Mouse (Mus musculus): ENCODE data around the gene Gm17267.
"Not testable (repeated sequence)": the region's sequence is repeated elsewhere in the genome, so short reads cannot be mapped to it uniquely, and the experiment has no call there.

Gene Gm17267

GRCm38 (mm10) chrX:126017257-126017656, at the start of gene Gm17267:
Gene Gm17267, plus strand, starts transcription at chrX:126017557.
- DNase-seq = not testable (repeated sequence)
